Mouse (Mus musculus) CH12F3 (cell line): ENCODE measurements around the gene Mdfi.
"Not testable (repeated sequence)": the region's sequence is repeated elsewhere in the genome, so short reads cannot be mapped to it uniquely, and the experiment has no call there.

Experiments used
- in situ Hi-C: fragments of 300-500 bp; cut with MboI; formaldehyde crosslinking; loops from 2 replicates; pipeline ENCODE4 v1.14.3; 2020; ENCODE audit warnings: low sequenced_read_pairs

The Mdfi gene

GRCm38 (mm10) chr17:47834482-47834767 lies at the start of gene Mdfi:
TSS of gene Mdfi (minus strand) at chr17:47834691.
- in situ Hi-C loops, result no loop called here

- in situ Hi-C loops, result no loop called here
Measured at GRCm38 (mm10) chr17:47883099-47883498, 48.6 kb upstream of the Mdfi start.

- in situ Hi-C loops, result no loop called here
Measured at GRCm38 (mm10) chr17:47881330-47881729, 46.8 kb upstream of the Mdfi start.

- in situ Hi-C loops, result no loop called here
Measured at GRCm38 (mm10) chr17:47879207-47879606, 44.7 kb upstream of the Mdfi start.

GRCm38 (mm10) chr17:47878378-47879089 lies 44.0 kb upstream of the Mdfi start:
- in situ Hi-C loops, result no loop called here

GRCm38 (mm10) chr17:47877715-47878377 lies 43.4 kb upstream of the Mdfi start:
- in situ Hi-C loops, result no loop called here

- in situ Hi-C loops, result no loop called here
Measured at GRCm38 (mm10) chr17:47876776-47877714, 42.6 kb upstream of the Mdfi start.

- in situ Hi-C loops, result no loop called here
Measured at GRCm38 (mm10) chr17:47873341-47873791, 38.9 kb upstream of the Mdfi start.

GRCm38 (mm10) chr17:47872311-47873011 lies 38.0 kb upstream of the Mdfi start:
- in situ Hi-C loops, result no loop called here

- in situ Hi-C loops, result no loop called here
Measured at GRCm38 (mm10) chr17:47869874-47870273, 35.4 kb upstream of the Mdfi start.

- in situ Hi-C loops, result no loop called here
Measured at GRCm38 (mm10) chr17:47866037-47866436, 31.5 kb upstream of the Mdfi start.

- in situ Hi-C loops, result no loop called here
Measured at GRCm38 (mm10) chr17:47864496-47864895, 30.0 kb upstream of the Mdfi start.

- in situ Hi-C loops, result no loop called here
Measured at GRCm38 (mm10) chr17:47863437-47863836, 28.9 kb upstream of the Mdfi start.

- in situ Hi-C loops, result no loop called here
Measured at GRCm38 (mm10) chr17:47863023-47863422, 28.5 kb upstream of the Mdfi start.

- in situ Hi-C loops, result no loop called here
Measured at GRCm38 (mm10) chr17:47855544-47855943, 21.1 kb upstream of the Mdfi start.

- in situ Hi-C loops, result no loop called here
Measured at GRCm38 (mm10) chr17:47854908-47855307, 20.4 kb upstream of the Mdfi start.

GRCm38 (mm10) chr17:47853760-47854159 lies 19.3 kb upstream of the Mdfi start:
- in situ Hi-C loops, result no loop called here

- in situ Hi-C loops, result no loop called here
Measured at GRCm38 (mm10) chr17:47853336-47853735, 18.8 kb upstream of the Mdfi start.

- in situ Hi-C loops, result not testable (repeated sequence)
Measured at GRCm38 (mm10) chr17:47851798-47852360, 17.4 kb upstream of the Mdfi start.

- in situ Hi-C loops, result no loop called here
Measured at GRCm38 (mm10) chr17:47850639-47851314, 16.3 kb upstream of the Mdfi start.
